Mouse (Mus musculus): ENCODE measurements around the gene Asb14.

The Asb14 gene

GRCm38 (mm10) chr14:26960518-26960917 is 66.2 kb downstream of the Asb14 start:
- DNase-seq (ENCODE audit: low spot score): no peak

Data from T-cell, adult 2 months (primary cell).